Mouse (Mus musculus): Measurements from ENCODE around the gene Fam162b.

GRCm38 (mm10) chr10:51620126-51620525, 29.8 kb upstream of the Fam162b start:
- TF ChIP-seq CTCF (IDR thresholded peaks at IDR 0.05; ENCODE audit: extremely low read depth, insufficient read depth, insufficient read length, insufficient replicate concordance) (no peak), POLR2A (IDR thresholded peaks at IDR 0.05; ENCODE audit: low read depth, low read length) (no peak)
